Mouse (Mus musculus): ENCODE results near the gene Cdc45. TPM values are rescaled to one million over a fixed set of nuclear protein-coding genes. Genes with fewer than 3 reads are reported as not detected.
A peak's percentile ranks its signal among the peaks of the same experiment; 100 is the strongest.

Gene Cdc45
- polyA plus RNA-seq, 2 experiments = 40.6 to 45.8 TPM

GRCm38 (mm10) chr16:18828630-18829029 is 16.8 kb upstream of the Cdc45 start:
- peaks cover 73% of the 10 kb centered on the region for H3K36me3 ChIP-seq (replicated peaks; ENCODE audit: control insufficient read depth, insufficient read depth, low read depth)
- ATAC-seq (ENCODE audit: insufficient read depth) = no peak

GRCm38 (mm10) chr16:18822925-18823324 is 11.1 kb upstream of the Cdc45 start:
- Histone ChIP-seq H3K27me3 (ENCODE audit: control insufficient read depth, insufficient read depth, low read length) (no peaks in the 10 kb centered on the region), H3K9ac (replicated peaks) (no peak overlapping the region), H3K27ac (no peak overlapping the region), H3K4me3 (ENCODE audit: insufficient read depth in 1 of 2, low read depth in 2 of 2, low read length in 2 of 2) (no peak overlapping the region), H3K36me3 (replicated peaks; ENCODE audit: control insufficient read depth, insufficient read depth, low read depth) (peaks cover 84% of the 10 kb centered on the region), H3K4me2 (ENCODE audit: low read depth) (no peak overlapping the region), H3K9me3 (ENCODE audit: control insufficient read depth, low read length) (no peaks in the 10 kb centered on the region), H3K4me1 (replicated peaks; ENCODE audit: control insufficient read depth in 2 of 2, insufficient read depth in 2 of 2, low read length in 1 of 2) (peaks cover 0 to 7% of the 10 kb centered on the region in 2 experiments; a peak in 3 of 4 replicates)
- no peak for ATAC-seq (ENCODE audit: insufficient read depth)
- 61% methylated on average over 4 of the region's 4 CpGs for WGBS (ENCODE audit: insufficient replicate concordance)
- no peak for TF ChIP-seq EP300 (IDR thresholded peaks at IDR 0.05; ENCODE audit: low read depth)
- no peak for TF ChIP-seq CTCF (IDR thresholded peaks at IDR 0.05; ENCODE audit: low read depth)
- no peak for DNase-seq (ENCODE audit: low read depth in 3 of 3, low spot score in 3 of 3)

More at GRCm38 (mm10) chr16:18828630-18829029, 16.8 kb upstream of the Cdc45 start:
- Histone ChIP-seq H3K27me3 (ENCODE audit: control insufficient read depth, insufficient read depth, low read length) (no peaks in the 10 kb centered on the region), H3K4me1 (replicated peaks; ENCODE audit: control insufficient read depth in 2 of 2, insufficient read depth in 2 of 2, low read length in 1 of 2) (no peaks in the 10 kb centered on the region), H3K4me3 (ENCODE audit: insufficient read depth in 1 of 2, low read depth in 2 of 2, low read length in 2 of 2) (no peak overlapping the region), H3K27ac (no peak overlapping the region), H3K9ac (replicated peaks) (no peak overlapping the region), H3K4me2 (ENCODE audit: low read depth) (no peak overlapping the region), H3K9me3 (ENCODE audit: control insufficient read depth, low read length) (no peaks in the 10 kb centered on the region)
- 84% methylated on average over 3 of the region's 3 CpGs for WGBS (ENCODE audit: insufficient replicate concordance)
- no peak for TF ChIP-seq CTCF (IDR thresholded peaks at IDR 0.05; ENCODE audit: low read depth)
- no peak for TF ChIP-seq EP300 (IDR thresholded peaks at IDR 0.05; ENCODE audit: low read depth)
- DNase-seq (ENCODE audit: low read depth in 3 of 3, low spot score in 3 of 3) = no peak

DNA sequence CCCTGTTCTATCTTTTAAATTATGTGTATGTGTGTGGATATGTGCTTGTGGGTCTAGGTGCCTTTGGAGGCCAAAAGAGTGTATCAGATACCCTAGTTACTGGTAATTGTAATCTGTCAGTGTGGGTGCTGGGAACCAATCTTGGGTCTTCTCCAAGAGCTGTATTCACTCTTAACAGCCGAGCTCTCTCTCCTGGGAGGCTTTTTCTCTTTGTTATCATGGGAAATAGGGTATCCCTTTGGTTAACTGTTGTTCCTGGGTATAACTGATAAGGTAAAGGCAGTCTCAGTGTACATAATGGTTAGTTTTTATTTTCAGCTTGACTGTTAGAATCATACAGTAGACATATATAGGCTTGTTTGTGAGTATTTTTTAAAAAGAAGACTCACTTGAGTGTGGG is 10.6 kb upstream of the Cdc45 start:
- Histone ChIP-seq H3K27ac (no peak overlapping the region), H3K4me3 (ENCODE audit: insufficient read depth in 1 of 2, low read depth in 2 of 2, low read length in 2 of 2) (no peak overlapping the region), H3K4me2 (ENCODE audit: low read depth) (no peak overlapping the region), H3K27me3 (ENCODE audit: control insufficient read depth, insufficient read depth, low read length) (no peaks in the 10 kb centered on the region), H3K36me3 (replicated peaks; ENCODE audit: control insufficient read depth, insufficient read depth, low read depth) (peaks cover 82% of the 10 kb centered on the region), H3K9me3 (ENCODE audit: control insufficient read depth, low read length) (no peaks in the 10 kb centered on the region), H3K9ac (replicated peaks) (no peak overlapping the region), H3K4me1 (replicated peaks; ENCODE audit: control insufficient read depth in 2 of 2, insufficient read depth in 2 of 2, low read length in 1 of 2) (peaks cover 0 to 7% of the 10 kb centered on the region in 2 experiments; a peak in 3 of 4 replicates)
- no peak for DNase-seq (ENCODE audit: low read depth in 3 of 3, low spot score in 3 of 3)
- peak; percentile 52 for ATAC-seq (ENCODE audit: insufficient read depth)
- TF ChIP-seq EP300 (IDR thresholded peaks at IDR 0.05; ENCODE audit: low read depth) = peak; percentile 43; the same call in 1 of the 2 replicates
- no peak for TF ChIP-seq CTCF (IDR thresholded peaks at IDR 0.05; ENCODE audit: low read depth)
- 28% methylated on average over 1 of the region's 1 CpGs for WGBS (ENCODE audit: insufficient replicate concordance)

DNA sequence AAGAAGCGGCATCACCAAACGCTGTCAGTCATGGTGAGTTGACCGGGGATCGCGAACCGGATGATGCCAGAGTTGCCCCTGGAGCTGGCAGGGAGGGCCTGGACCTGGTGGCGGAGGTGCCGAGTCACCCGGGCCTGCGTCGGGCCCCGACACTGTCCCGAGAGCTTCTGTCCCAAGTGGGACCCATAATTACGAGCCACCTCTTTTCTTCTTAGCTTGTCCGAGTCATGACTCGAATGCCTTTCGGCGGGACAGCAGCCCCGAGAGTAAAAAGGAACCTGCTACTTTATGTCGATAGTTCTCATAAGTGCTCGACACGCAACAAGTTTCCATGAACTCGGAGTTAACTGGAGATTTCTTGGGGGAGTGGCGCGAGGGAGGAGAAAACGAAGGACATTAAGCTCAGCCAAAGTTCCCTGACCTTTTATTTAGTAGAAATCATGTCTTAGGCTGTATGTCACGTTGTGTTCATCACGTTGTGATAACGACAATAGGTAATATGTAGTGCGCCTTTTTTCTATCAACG is 661 bp upstream of the Cdc45 start:
- WGBS (ENCODE audit: insufficient replicate concordance) = 1% methylated on average over 31 of the region's 31 CpGs
- Histone ChIP-seq H3K4me2 (ENCODE audit: low read depth) (peak overlapping the region; percentile 97), H3K4me1 (replicated peaks; ENCODE audit: control insufficient read depth in 2 of 2, insufficient read depth in 2 of 2, low read length in 1 of 2) (peaks cover 12 to 16% of the 10 kb centered on the region in 2 experiments; a peak in 3 of 4 replicates), H3K27me3 (ENCODE audit: control insufficient read depth, insufficient read depth, low read length) (no peaks in the 10 kb centered on the region), H3K4me3 (ENCODE audit: insufficient read depth in 1 of 2, low read depth in 2 of 2, low read length in 2 of 2) (peak overlapping the region; percentile 94 to 100), H3K9ac (replicated peaks) (peak overlapping the region; percentile 88), H3K36me3 (replicated peaks; ENCODE audit: control insufficient read depth, insufficient read depth, low read depth) (peaks cover 37% of the 10 kb centered on the region), H3K9me3 (ENCODE audit: control insufficient read depth, low read length) (no peaks in the 10 kb centered on the region), H3K27ac (peak overlapping the region; percentile 86)
- ATAC-seq (ENCODE audit: insufficient read depth) (peak; percentile 36), DNase-seq (ENCODE audit: low read depth in 3 of 3, low spot score in 3 of 3) (no peak)
- no peak for TF ChIP-seq EP300 (IDR thresholded peaks at IDR 0.05; ENCODE audit: low read depth)
- TF ChIP-seq CTCF (IDR thresholded peaks at IDR 0.05; ENCODE audit: low read depth) = no peak

DNA sequence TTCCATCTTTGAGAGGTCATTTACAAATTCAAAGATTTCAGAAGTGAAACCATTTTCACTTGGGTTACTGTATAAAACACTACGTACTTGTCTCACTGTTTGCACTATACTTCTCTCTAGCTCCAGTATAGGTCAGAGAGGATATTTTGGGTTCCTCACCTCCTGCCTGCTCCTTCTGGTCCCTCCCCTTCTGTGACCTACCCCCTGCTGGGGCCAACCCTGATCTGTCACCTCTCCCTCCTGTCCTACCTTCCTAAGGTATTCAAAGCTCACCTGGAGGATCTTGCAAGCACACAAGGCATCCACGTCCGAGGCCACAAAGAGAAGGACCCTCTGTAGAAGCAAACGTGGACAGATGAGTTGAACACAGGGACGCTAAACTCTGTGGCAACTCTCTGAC is 755 bp downstream of the Cdc45 start:
- Histone ChIP-seq H3K4me2 (ENCODE audit: low read depth) (peak overlapping the region; percentile 97), H3K36me3 (replicated peaks; ENCODE audit: control insufficient read depth, insufficient read depth, low read depth) (peaks cover 50% of the 10 kb centered on the region), H3K27ac (peak overlapping the region; percentile 52), H3K27me3 (ENCODE audit: control insufficient read depth, insufficient read depth, low read length) (no peaks in the 10 kb centered on the region), H3K9me3 (ENCODE audit: control insufficient read depth, low read length) (no peaks in the 10 kb centered on the region), H3K4me3 (ENCODE audit: insufficient read depth in 1 of 2, low read depth in 2 of 2, low read length in 2 of 2) (peak overlapping the region; percentile 94 to 100), H3K4me1 (replicated peaks; ENCODE audit: control insufficient read depth in 2 of 2, insufficient read depth in 2 of 2, low read length in 1 of 2) (peaks cover 12 to 16% of the 10 kb centered on the region in 2 experiments; a peak in 3 of 4 replicates), H3K9ac (replicated peaks) (peak overlapping the region; percentile 80)
- WGBS (ENCODE audit: insufficient replicate concordance) = 5% methylated on average over 5 of the region's 5 CpGs
- TF ChIP-seq CTCF (IDR thresholded peaks at IDR 0.05; ENCODE audit: low read depth) (no peak), EP300 (IDR thresholded peaks at IDR 0.05; ENCODE audit: low read depth) (no peak)
- DNase-seq (ENCODE audit: low read depth in 3 of 3, low spot score in 3 of 3) = peak in 1 of 3 experiments; percentile 17
- ATAC-seq (ENCODE audit: insufficient read depth) = peak; percentile 62

Data from liver, embryonic 14.5 days (tissue).